Mouse (Mus musculus): ENCODE measurements around the gene Ralgps1.

DNA sequence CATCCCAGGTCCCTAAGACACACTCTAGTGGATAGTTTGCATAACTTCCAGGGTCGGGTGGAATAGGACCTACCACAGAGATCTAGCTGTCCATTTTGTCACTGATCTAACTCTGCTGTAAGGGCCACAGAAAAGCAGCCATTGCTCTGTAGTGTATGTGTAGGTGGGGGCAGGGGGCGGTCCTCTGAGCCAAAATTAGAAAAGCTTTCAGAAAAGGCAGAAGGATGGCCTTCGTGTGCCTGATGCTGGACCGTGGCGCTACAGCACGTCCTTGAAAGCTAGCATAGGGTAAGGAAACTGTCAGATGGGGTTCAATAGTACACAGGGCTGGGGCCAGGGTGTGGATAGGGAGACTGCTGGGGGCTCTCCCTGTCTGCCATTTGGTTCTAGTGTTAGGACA lies 126.4 kb downstream of the Ralgps1 start:
- no peak for TF ChIP-seq CTCF (IDR thresholded peaks at IDR 0.05; ENCODE audit: control insufficient read depth, insufficient read depth, insufficient read length)
- TF ChIP-seq CEBPB (IDR thresholded peaks at IDR 0.05; ENCODE audit: low read depth): no peak
- no peak for TF ChIP-seq MYOD1 (IDR thresholded peaks at IDR 0.05; ENCODE audit: control insufficient read depth, insufficient read length, low read depth)
- no peak for TF ChIP-seq MAX (IDR thresholded peaks at IDR 0.05)
- no peak for TF ChIP-seq USF1 (IDR thresholded peaks at IDR 0.05; ENCODE audit: low read depth)
- no peak for TF ChIP-seq FOSL1 (IDR thresholded peaks at IDR 0.05; ENCODE audit: insufficient read depth, low read length, poor library complexity, severe bottlenecking)
- TF ChIP-seq MYOG (IDR thresholded peaks at IDR 0.05; ENCODE audit: control insufficient read depth, extremely low read depth, insufficient read length): no peak
